Mouse (Mus musculus): ENCODE data around the gene Tmem176b. TPM values are rescaled to one million over a fixed set of nuclear protein-coding genes. Genes with fewer than 3 reads are reported as not detected.

Tmem176b gene
- polyA plus RNA-seq, 1 experiment: 48.7 TPM

DNA sequence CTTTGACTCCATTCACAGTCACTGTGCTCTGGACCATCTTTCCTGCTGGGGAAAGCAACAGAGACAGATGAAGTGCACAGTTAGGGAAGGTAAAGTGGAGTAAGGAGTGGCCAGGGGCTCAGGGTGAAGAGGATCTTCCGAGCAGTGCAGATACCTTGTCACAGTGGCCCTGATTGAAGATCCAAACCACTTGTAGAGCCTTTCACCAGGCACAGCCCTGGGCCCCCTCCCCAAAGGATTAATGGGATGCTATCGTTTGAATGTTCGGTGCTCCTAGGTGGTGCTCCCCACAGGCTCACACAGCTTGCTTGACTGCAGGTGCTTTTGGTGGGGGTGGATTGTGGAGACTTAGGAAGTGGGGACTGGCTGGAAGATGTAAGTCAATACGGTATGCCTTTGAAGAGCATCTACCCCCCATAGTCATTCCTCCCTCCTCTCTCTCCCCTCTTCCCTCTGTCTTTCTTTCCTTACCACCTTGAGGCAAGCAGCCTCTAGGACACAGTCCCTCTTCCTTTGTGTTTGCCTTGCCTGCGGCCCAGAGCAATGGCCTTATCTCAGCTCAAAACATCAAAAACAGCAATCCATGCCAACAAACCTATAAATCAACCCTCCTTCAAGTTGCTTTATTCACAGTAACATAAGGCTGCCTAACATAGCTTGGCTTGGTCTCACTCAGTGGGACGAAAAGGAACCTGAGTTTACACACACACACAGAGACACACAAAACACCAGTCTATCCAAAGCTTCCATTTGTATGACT is 2.8 kb downstream of the Tmem176b start:
- no peak overlapping the region for H3K27ac ChIP-seq (ENCODE audit: insufficient read depth, low read length)
- WGBS: 73% methylated on average over 6 of the region's 6 CpGs
- DNase-seq: no peak
- H3K27me3 ChIP-seq (ENCODE audit: control insufficient read depth, insufficient read depth, low read length): no peaks in the 10 kb centered on the region
- no peak overlapping the region for H3K4me3 ChIP-seq (replicated peaks; ENCODE audit: insufficient read depth, low read depth, low read length)
- TF ChIP-seq POLR2A (IDR thresholded peaks at IDR 0.05; ENCODE audit: borderline replicate concordance, insufficient read depth, low read length) (no peak), CTCF (IDR thresholded peaks at IDR 0.05; ENCODE audit: borderline replicate concordance, insufficient read depth, low read depth, low read length) (no peak)
- peaks cover 4% of the 10 kb centered on the region for H3K4me1 ChIP-seq (ENCODE audit: control insufficient read depth, insufficient read depth, low read length)

DNA sequence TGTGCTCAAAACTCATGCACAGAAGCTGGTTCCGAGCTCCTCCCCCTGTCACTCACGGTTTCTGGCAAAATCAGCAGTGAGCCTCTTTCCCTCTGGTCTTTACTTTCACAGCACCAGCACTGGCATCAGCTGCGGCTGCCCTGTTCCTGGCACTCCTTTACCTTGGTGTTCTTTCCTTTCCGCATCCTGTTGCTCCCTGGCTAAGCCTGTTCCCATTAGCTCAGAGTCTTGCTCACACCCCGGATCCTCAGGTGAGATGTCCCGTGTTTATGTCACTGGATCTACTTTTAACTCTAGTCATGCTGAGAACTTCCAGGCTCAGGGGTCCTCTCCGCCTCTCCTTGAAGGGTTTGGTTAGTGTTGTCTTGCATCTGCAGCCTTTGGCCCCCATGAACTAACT is 3.8 kb downstream of the Tmem176b start:
- Histone ChIP-seq H3K4me3 (replicated peaks; ENCODE audit: insufficient read depth, low read depth, low read length) (no peak overlapping the region), H3K4me1 (ENCODE audit: control insufficient read depth, insufficient read depth, low read length) (peaks cover 4% of the 10 kb centered on the region), H3K27me3 (ENCODE audit: control insufficient read depth, insufficient read depth, low read length) (no peaks in the 10 kb centered on the region), H3K27ac (ENCODE audit: insufficient read depth, low read length) (no peak overlapping the region)
- no peak for DNase-seq
- 72% methylated on average over 7 of the region's 7 CpGs for WGBS
- no peak for TF ChIP-seq CTCF (IDR thresholded peaks at IDR 0.05; ENCODE audit: borderline replicate concordance, insufficient read depth, low read depth, low read length)

DNA sequence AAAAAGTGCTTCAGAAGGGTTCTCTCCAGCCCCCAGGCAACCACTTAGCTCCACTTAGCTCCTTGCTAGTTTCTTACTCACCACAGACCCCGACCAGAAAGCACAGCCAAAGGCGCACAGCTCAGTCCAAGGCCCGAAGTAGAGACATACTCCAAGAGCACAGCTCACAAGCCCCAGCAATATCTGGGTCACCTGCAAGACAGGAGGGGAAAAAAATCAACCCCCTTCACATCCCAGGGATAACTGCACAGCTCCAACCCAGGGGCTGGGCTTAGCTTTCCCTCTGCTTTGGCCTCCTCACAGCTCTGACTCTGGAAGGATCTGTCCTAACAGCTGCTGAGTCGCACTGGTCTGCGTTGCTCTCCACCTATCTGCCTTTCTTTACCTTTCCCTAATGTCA is 5.2 kb downstream of the Tmem176b start:
- no peak overlapping the region for H3K27ac ChIP-seq (ENCODE audit: insufficient read depth, low read length)
- TF ChIP-seq CTCF (IDR thresholded peaks at IDR 0.05; ENCODE audit: borderline replicate concordance, insufficient read depth, low read depth, low read length): no peak
- no peak for TF ChIP-seq POLR2A (IDR thresholded peaks at IDR 0.05; ENCODE audit: borderline replicate concordance, insufficient read depth, low read length)
- WGBS: 89% methylated on average over 5 of the region's 5 CpGs
- no peaks in the 10 kb centered on the region for H3K4me1 ChIP-seq (ENCODE audit: control insufficient read depth, insufficient read depth, low read length)
- no peak for DNase-seq
- no peaks in the 10 kb centered on the region for H3K27me3 ChIP-seq (ENCODE audit: control insufficient read depth, insufficient read depth, low read length)
- no peak overlapping the region for H3K4me3 ChIP-seq (replicated peaks; ENCODE audit: insufficient read depth, low read depth, low read length)

DNA sequence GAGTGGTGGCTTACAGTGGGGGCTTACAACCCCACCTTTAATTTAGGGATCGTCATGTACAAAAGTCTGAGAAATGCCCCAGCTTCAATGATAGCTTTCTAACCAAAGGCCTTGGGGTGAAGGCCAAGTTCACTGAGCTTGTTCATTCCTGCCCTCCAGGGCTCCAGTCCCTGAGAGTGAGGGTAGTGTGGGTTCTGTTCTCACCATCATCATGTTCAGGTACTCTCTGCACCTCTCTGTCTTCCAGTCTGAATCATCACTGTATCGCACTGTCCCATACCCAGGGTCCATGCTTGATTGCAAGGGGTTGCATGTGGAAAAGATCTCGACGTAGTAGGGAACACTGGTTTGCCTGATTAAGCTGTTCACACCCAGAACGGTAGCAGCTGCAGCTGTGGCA is 6.1 kb downstream of the Tmem176b start:
- 75% methylated on average over 5 of the region's 5 CpGs for WGBS
- DNase-seq: no peak
- no peak for TF ChIP-seq CTCF (IDR thresholded peaks at IDR 0.05; ENCODE audit: borderline replicate concordance, insufficient read depth, low read depth, low read length)
- no peak for TF ChIP-seq POLR2A (IDR thresholded peaks at IDR 0.05; ENCODE audit: borderline replicate concordance, insufficient read depth, low read length)
- Histone ChIP-seq H3K4me1 (ENCODE audit: control insufficient read depth, insufficient read depth, low read length) (no peaks in the 10 kb centered on the region), H3K27me3 (ENCODE audit: control insufficient read depth, insufficient read depth, low read length) (no peaks in the 10 kb centered on the region), H3K27ac (ENCODE audit: insufficient read depth, low read length) (no peak overlapping the region), H3K4me3 (replicated peaks; ENCODE audit: insufficient read depth, low read depth, low read length) (no peak overlapping the region)

DNA sequence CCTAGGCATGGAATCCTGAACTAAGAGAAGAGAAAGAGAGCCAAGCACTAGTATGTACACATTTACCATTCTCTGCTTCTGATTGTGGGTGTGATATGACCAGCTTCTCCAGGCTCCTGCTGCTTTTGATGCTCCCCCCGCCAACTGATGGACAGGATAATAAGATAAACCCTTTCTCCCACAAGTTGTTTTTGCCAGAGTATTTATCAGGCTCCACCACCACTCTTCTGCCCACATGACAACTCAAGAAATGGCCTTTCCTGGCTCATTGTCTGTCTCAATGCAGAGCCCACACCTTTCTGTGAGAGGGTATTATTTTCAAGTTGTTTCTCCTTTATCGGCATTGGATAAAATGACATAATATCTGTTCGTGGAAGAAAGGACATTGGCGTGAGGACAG is 7.8 kb downstream of the Tmem176b start:
- H3K27me3 ChIP-seq (ENCODE audit: control insufficient read depth, insufficient read depth, low read length): no peaks in the 10 kb centered on the region
- DNase-seq: no peak
- WGBS: 97% methylated on average over 4 of the region's 4 CpGs
- TF ChIP-seq POLR2A (IDR thresholded peaks at IDR 0.05; ENCODE audit: borderline replicate concordance, insufficient read depth, low read length): no peak
- TF ChIP-seq CTCF (IDR thresholded peaks at IDR 0.05; ENCODE audit: borderline replicate concordance, insufficient read depth, low read depth, low read length): no peak
- no peak overlapping the region for H3K4me3 ChIP-seq (replicated peaks; ENCODE audit: insufficient read depth, low read depth, low read length)
- H3K4me1 ChIP-seq (ENCODE audit: control insufficient read depth, insufficient read depth, low read length): no peaks in the 10 kb centered on the region
- no peak overlapping the region for H3K27ac ChIP-seq (ENCODE audit: insufficient read depth, low read length)

DNA sequence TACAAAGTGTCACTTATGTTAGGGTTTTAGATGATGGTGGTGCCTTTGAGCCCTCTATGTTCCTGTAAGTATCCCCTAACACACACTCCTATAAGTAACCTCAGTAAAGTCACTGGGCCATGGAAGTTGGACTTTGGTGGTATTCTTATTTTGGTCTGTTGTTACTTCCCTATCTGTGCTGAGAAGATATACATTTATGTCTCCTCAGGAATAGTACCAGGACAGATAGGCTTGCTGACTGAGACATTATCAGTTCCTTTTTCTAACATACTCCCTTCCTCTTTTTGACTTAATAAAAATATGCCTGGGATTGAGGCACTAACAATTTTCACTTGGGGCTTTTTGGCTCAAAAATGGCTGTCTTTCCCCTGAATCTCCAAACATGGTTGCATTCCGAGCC is 8.9 kb downstream of the Tmem176b start:
- WGBS: 90% methylated on average over 1 of the region's 1 CpGs
- no peak overlapping the region for H3K4me3 ChIP-seq (replicated peaks; ENCODE audit: insufficient read depth, low read depth, low read length)
- H3K4me1 ChIP-seq (ENCODE audit: control insufficient read depth, insufficient read depth, low read length): no peaks in the 10 kb centered on the region
- H3K27ac ChIP-seq (ENCODE audit: insufficient read depth, low read length): no peak overlapping the region
- H3K27me3 ChIP-seq (ENCODE audit: control insufficient read depth, insufficient read depth, low read length): no peaks in the 10 kb centered on the region
- TF ChIP-seq POLR2A (IDR thresholded peaks at IDR 0.05; ENCODE audit: borderline replicate concordance, insufficient read depth, low read length) (no peak), CTCF (IDR thresholded peaks at IDR 0.05; ENCODE audit: borderline replicate concordance, insufficient read depth, low read depth, low read length) (no peak)
- no peak for DNase-seq

DNA sequence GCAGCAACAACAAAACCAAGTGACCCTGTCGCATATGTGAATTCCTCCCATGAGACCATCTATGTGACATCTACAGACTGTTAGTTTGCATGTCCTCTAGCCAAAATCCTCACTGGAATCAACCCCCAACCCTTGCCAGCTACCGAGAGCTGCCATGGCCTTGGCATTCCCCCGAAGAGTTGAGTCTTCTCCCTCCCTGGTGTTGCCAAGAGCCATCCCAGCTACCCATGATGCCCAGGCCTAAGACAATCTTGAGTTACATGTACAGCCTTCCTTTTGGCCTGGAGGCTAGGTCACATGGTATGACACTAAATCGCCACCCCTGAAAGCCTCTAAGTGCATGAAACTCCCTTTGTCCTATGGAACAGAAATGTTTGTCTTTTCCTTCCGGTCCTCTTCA is 10.2 kb downstream of the Tmem176b start:
- 44% methylated on average over 5 of the region's 5 CpGs for WGBS
- TF ChIP-seq POLR2A (IDR thresholded peaks at IDR 0.05; ENCODE audit: borderline replicate concordance, insufficient read depth, low read length): no peak
- no peak for TF ChIP-seq CTCF (IDR thresholded peaks at IDR 0.05; ENCODE audit: borderline replicate concordance, insufficient read depth, low read depth, low read length)

DNA sequence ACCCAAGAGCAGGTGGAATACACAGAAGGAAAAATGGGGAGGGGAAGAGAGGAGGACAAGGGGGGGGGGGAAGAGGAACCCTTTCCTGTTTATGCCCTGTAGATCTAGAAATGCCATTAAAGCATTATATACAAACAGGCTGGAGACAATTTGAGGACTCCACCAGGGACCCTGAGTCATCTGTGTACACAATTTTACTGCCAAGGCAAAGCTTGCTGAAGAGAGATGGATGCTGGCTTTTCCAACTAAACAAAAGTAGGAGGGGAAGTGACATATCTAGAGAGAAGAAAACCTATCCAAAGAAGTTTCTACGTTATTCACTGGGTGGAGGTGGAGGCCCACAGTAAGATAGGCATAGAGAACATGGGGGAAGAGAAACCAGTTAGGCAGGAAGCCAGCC is 11.1 kb downstream of the Tmem176b start:
- DNase-seq: no peak
- H3K4me1 ChIP-seq (ENCODE audit: control insufficient read depth, insufficient read depth, low read length): no peaks in the 10 kb centered on the region
- no peaks in the 10 kb centered on the region for H3K27me3 ChIP-seq (ENCODE audit: control insufficient read depth, insufficient read depth, low read length)
- H3K27ac ChIP-seq (ENCODE audit: insufficient read depth, low read length): no peak overlapping the region
- TF ChIP-seq CTCF (IDR thresholded peaks at IDR 0.05; ENCODE audit: borderline replicate concordance, insufficient read depth, low read depth, low read length) (no peak), POLR2A (IDR thresholded peaks at IDR 0.05; ENCODE audit: borderline replicate concordance, insufficient read depth, low read length) (no peak)
- 51% methylated on average over 1 of the region's 1 CpGs for WGBS
- no peak overlapping the region for H3K4me3 ChIP-seq (replicated peaks; ENCODE audit: insufficient read depth, low read depth, low read length)

More for the DNA sequence above, 10.2 kb downstream of the Tmem176b start:
- Histone ChIP-seq H3K27me3 (ENCODE audit: control insufficient read depth, insufficient read depth, low read length) (no peaks in the 10 kb centered on the region), H3K4me1 (ENCODE audit: control insufficient read depth, insufficient read depth, low read length) (no peaks in the 10 kb centered on the region), H3K4me3 (replicated peaks; ENCODE audit: insufficient read depth, low read depth, low read length) (no peak overlapping the region), H3K27ac (ENCODE audit: insufficient read depth, low read length) (no peak overlapping the region)
- DNase-seq: no peak
